Mouse (Mus musculus) MN1 (cell line): ENCODE measurements at regions not wholly inside any gene's neighbourhood (a gene's known extent, or its start where the extent isn't known, plus 50 kb on each side); places are given as distances from the start of the nearest gene placed in this dataset.

ENCODE experiments used
- DNase-seq: peaks from one replicate; pipeline ENCODE4 v3.0.0-alpha.2; 2016; ENCODE audit warnings: low spot score

DNA sequence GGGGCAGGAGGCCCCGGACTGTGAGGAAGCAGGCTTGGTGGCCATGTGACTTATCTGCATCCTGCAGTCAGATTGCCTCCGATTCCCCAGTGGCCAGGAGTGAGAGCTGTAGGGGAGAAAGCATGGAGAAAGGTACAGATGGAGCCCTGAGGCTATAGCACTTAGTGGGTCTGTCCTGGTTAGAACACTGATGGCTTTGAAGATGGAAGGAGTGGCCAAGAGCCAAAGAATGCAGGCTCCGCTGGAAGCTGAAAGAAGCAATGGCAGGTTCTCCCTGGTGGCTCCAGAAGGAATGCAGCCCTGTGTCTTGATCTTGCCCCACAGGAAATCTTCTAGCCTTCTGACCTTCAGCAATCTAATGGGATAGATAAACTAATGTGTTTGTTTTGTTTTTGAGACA lies 926.3 kb downstream of the 4930447A16Rik start:
- DNase-seq, result no peak

GRCm38 (mm10) chr15:38353371-38353770 lies 928.0 kb downstream of the 4930447A16Rik start:
- DNase-seq, result no peak

GRCm38 (mm10) chr15:38359053-38359452 lies 933.7 kb downstream of the 4930447A16Rik start:
- DNase-seq, result no peak

DNA sequence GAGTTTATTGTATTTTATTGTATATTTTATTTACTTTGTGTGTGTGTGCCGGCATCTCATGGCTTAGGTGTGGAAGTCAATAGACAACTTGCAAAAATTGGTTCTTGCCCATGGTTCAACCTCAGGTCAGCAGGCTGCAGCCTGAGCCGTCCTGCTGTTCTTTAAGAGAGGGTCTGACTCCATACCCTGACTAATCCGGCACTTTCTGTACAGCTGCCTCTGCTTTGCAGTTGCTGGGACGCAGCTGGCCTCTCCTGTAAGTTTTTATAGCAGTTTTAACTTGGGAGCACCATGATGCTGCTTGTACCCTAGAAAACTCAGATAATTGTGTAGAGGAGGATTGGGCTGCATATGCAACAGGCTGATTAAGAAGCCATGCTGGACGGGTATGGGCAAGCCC lies 938.2 kb downstream of the 4930447A16Rik start:
- DNase-seq, result no peak

- no peak for DNase-seq
Observed at GRCm38 (mm10) chr15:38364014-38364413, 938.7 kb downstream of the 4930447A16Rik start.

GRCm38 (mm10) chr15:38367643-38368042 lies 942.3 kb downstream of the 4930447A16Rik start:
- no peak for DNase-seq

- no peak for DNase-seq
Observed at GRCm38 (mm10) chr15:38368291-38368690, 942.9 kb downstream of the 4930447A16Rik start.

DNA sequence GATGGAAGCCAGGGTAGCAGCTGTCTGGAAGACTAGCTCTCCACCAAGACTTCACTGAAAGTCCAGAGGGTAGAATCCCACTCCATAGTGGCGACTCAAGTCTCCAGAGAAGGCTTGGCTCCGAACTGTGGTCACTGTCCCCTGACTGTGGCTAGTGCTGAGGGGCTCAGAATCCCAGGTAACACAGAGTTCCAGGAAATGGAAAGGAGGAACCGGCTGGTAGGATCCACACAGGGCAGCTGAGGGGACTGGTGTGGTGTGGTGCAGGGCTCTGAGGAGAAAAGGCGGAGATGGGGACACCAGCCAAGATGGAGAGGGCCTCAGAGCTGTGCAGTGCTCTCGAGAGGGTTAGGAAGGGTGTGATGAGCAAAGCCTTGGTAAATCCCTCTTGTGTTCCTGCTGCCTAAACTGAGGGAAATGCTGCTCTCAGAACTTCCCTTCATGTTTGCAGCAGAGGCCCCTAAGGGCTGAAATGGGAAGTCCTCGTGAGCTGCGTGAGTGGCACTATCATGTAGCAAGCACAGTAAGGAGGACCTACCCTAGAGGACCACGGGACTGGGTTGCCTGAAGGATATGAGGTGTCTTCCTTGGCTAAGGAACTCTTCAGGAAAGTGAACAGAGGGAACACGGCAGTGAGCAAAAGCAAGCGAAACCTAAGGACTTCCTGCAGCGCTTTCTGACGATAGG lies 946.2 kb downstream of the 4930447A16Rik start:
- no peak for DNase-seq

- peak; percentile 94 for DNase-seq
Observed at GRCm38 (mm10) chr15:38373797-38374196, 948.4 kb downstream of the 4930447A16Rik start.

GRCm38 (mm10) chr15:38374786-38375185 lies 949.4 kb downstream of the 4930447A16Rik start:
- DNase-seq, result peak; percentile 43

GRCm38 (mm10) chr15:38378106-38378505 lies 952.8 kb downstream of the 4930447A16Rik start:
- no peak for DNase-seq

DNA sequence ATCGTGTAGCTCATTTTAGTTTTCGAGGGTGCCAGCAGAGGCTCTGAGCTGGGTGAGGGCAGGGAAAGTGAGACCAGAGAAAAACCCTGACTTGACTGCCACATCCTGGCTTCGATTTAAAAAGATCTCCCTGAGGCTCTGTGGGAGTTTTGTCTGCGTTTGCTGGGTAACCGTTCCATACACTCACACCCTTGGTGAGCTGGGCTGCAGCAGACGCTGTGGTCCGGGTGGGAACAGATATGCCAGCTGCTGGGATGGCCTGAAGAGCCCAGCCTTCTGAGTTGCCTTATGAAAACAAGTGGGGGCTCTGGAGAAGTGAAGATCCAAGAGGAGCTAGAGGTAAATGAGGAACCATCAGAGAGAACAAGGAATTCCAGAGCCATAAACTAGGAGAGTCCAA lies 962.3 kb downstream of the 4930447A16Rik start:
- DNase-seq, result no peak

DNA sequence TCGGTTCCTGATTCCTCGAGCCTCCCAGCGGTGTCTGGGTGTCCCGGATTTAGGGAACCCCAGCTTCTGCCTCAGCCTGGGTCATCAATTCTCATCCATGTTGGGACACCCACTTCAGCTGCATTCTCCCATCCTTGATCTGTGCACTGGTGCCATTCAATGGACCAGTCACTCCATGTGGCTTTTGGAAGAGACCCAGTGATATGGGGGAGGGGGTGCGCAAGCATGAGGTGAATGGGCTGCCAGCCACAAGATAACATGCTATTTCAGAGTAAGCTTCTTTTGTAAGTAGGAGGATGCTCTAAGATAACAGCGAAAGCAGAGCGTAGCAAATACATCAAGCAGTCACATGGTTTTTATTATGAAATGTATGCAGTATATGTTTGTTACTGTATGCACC lies 963.1 kb downstream of the 4930447A16Rik start:
- DNase-seq, result no peak

- no peak for DNase-seq
Observed at GRCm38 (mm10) chr15:38390450-38390849, 965.1 kb downstream of the 4930447A16Rik start.

GRCm38 (mm10) chr15:38391420-38391819 lies 966.1 kb downstream of the 4930447A16Rik start:
- peak; percentile 87 for DNase-seq

DNA sequence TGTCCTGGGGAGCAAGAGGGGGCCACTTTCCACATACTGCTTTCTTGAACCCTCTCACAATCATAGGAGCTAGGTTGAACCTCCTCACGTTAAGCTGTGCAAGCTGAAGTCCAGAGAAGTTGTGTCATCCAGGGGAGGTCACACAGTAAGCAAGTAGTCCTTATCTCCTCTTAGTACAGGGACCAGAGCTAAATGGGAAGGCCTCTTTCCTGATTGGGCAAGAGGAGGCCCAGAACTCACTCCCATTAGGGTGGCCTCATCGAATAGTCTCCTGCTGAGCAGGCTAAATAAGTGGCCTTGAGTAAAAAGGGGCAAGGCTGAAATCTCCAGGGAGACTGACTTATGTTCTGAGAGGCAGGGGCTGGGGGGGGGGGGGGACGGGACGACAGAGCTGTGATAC lies 966.5 kb downstream of the 4930447A16Rik start:
- DNase-seq, result peak; percentile 32

GRCm38 (mm10) chr15:38392441-38393149 lies 967.2 kb downstream of the 4930447A16Rik start:
- no peak for DNase-seq

DNA sequence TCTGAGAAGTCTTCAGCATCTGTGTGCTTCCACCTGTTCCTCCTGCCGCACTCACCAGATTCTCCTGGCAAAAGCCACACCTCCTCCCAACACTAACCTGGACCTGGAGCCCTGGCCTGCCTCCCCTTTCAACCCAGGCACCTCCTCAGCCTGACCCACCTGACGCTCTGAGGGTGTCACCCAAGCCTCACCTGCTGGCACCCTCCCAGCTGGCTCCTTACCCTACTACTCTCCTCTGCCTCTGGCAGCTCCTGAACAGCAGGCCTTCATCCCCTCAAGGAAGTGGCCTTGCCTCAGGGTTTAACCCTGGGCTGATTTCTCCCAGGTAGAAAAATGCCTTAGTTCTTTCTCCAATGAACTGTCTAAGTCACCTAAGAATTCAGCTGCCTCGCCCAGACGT lies 973.5 kb downstream of the 4930447A16Rik start:
- DNase-seq, result no peak

DNA sequence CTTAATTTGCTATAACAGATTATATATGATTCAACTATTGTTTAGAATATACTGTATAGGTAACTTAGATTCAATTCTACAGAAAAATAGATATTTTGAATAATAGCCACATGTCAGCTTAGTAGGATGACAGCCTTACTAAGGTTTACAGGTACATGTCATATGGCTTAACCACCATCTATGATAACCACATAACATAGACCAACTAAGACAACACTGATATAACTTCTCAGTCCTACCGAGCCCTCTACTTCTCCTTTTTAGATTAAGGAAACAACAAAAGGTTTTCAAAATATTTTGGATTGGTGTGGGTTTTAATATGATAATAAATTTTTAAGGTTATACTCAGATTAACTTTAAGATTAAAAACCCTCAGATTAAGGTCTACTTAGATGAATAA lies 977.4 kb downstream of the 4930447A16Rik start:
- DNase-seq, result no peak

DNA sequence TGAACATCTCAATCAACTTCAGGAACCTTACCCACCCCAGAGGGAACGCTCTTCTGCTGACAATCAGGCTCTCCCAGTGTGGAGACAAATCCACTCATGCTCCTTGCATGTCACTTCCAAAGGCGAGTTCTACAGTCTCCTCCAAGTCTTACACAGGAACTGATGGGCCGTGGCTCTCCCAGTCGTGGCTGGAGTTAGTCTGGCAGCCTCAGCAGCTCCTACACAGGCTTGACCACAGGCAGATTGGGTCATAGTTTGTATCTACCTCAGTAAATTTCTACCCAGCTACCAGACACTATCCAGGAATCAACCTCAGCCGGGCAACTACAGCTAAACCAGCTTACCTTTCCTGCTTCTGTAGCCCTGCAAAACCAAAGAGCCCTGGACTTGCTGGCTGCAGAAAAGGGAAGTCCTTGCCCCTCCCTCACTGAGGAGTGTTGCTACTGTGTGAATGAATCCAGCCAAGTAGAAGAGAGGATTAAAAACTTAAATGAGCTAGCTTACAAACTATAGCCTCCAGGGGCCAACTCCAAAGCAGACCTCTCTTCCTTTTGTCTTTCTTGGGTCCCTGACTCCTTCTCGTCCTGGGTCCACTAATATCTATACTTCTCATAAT lies 978.5 kb downstream of the 4930447A16Rik start:
- no peak for DNase-seq

DNA sequence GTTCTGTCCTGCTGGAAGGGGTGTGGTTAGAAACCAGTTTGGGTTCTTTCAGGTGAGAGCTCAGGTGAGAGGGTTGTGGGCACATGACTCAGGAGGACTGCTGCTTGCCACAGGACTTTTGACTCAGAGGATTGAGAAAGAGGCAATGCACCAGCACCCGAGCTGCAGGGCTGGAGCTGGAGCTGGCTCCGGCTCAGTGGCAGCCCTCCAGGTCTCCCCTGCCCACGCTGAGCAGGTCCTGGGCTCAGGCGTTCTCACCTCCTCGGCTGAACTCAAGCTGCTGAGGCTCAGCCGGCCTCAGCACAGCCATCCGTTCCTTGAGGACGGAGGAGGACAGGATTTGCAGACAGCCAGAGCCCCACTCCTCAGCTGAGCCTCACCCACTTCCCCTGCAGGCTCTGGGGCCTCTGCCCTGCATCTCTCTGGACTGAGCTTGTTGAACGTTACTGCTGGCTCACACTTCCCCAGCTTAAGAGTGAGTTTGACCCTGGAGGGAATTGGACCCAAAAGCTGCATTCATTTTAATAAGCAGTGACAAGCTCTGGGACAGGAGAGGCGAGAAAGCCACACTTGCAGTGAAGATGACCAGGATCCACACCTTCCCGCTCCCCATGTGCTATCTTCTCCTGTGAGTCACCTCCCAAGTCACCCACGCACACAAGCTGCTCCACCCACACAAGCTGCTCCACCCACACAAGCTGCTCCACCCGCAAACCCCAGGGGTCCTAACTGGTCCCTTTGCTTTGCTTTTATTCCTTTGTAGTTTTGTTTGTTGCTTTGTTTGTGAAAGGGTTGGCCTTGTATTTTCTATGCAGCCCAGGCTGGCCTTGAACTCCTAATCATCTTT lies 981.0 kb downstream of the 4930447A16Rik start:
- peak; percentile 42 for DNase-seq

GRCm38 (mm10) chr15:38407476-38407875 lies 982.1 kb downstream of the 4930447A16Rik start:
- DNase-seq, result no peak
